Mouse (Mus musculus) lung, embryonic 16.5 days (tissue): ENCODE data around the gene Gm7137. TPM values are rescaled to one million over a fixed set of nuclear protein-coding genes. Genes with fewer than 3 reads are reported as not detected.
"Not testable (repeated sequence)": the region's sequence is repeated elsewhere in the genome, so short reads cannot be mapped to it uniquely, and the experiment has no call there.

Experiments
- ATAC-seq: fragments of 200-750 bp; cut with Nextera tagmentation; 2 replicates; pipeline ENCODE4 v1.8.0; 2017; ENCODE audit warnings: low read depth, mild to moderate bottlenecking, moderate library complexity
- H3K27ac ChIP-seq: fragments of 300-500 bp; sonication (generic); 2 replicates; pipeline ENCODE4 v1.5.1; 2014; ENCODE audit warnings: mild to moderate bottlenecking, control low read depth, low read length
- H3K27me3 ChIP-seq: fragments of 300-500 bp; sonication (generic); 2 replicates; pipeline ENCODE4 v1.6.1; 2014; ENCODE audit warnings: low read depth, low read length, mixed read lengths; ENCODE audit not compliant: control insufficient read depth, insufficient read depth
- H3K36me3 ChIP-seq: fragments of 300-500 bp; sonication (generic); 2 replicates; pipeline ENCODE4 v1.6.1; 2014; ENCODE audit warnings: low read length; ENCODE audit not compliant: control insufficient read depth, insufficient read depth
- H3K4me1 ChIP-seq: fragments of 300-500 bp; sonication (generic); replicated peaks from 2 replicates; pipeline ENCODE4 v1.6.1; 2014; ENCODE audit warnings: low read length, mixed read lengths; ENCODE audit not compliant: control insufficient read depth, insufficient read depth
- H3K4me2 ChIP-seq: fragments of 300-500 bp; sonication (generic); 2 replicates; pipeline ENCODE4 v1.6.1; 2014; ENCODE audit warnings: low read depth, low read length, control low read depth
- H3K4me3 ChIP-seq: fragments of 300-500 bp; sonication (generic); 2 replicates; pipeline ENCODE4 v1.5.1; 2014; ENCODE audit warnings: mild to moderate bottlenecking, low read length, control low read depth
- H3K9ac ChIP-seq: fragments of 300-500 bp; sonication (generic); 2 replicates; pipeline ENCODE4 v1.6.1; 2014; ENCODE audit warnings: low read length, control low read depth
- H3K9me3 ChIP-seq: fragments of 300-500 bp; sonication (generic); 2 replicates; pipeline ENCODE4 v1.6.1; 2016; ENCODE audit warnings: low read length; ENCODE audit not compliant: control insufficient read depth
- WGBS: fragments of 180-500 bp; shearing (Covaris S2); extraction: QIAGEN DNeasy Blood & Tissue Kit; methylation state at CpG from one replicate; pipeline ENCODE4 v1.1.7; 2014; 5-methylcytosine and 5-hydroxymethylcytosine counted together
- polyA plus RNA-seq: library from polyadenylated mRNA; unstranded; fragments of >200 nt; fragmentation: Nextera tagmentation; extraction: Ambion mirVana; gene quantifications from 2 replicates; pipeline ENCODE4 v1.2.1, GENCODE M21; 2015

Gene Gm7137
- polyA plus RNA-seq, 1 experiment from 2014 or later: not detected

GRCm38 (mm10) chr10:77798921-77799508 is 11.0 kb upstream of the Gm7137 start, which contains the start of gene Gm19668:
TSS of gene Gm19668 (minus strand) at chr10:77799133.
- WGBS: 56% methylated on average over 8 of the region's 8 CpGs
- ATAC-seq: no peak

GRCm38 (mm10) chr10:77798164-77798920 is 10.3 kb upstream of the Gm7137 start:
- H3K4me2 ChIP-seq, H3K36me3 ChIP-seq, H3K27ac ChIP-seq, ATAC-seq, H3K27me3 ChIP-seq, H3K4me1 ChIP-seq, H3K9ac ChIP-seq, H3K4me3 ChIP-seq, H3K9me3 ChIP-seq: not testable (repeated sequence)
- 34% methylated on average over 3 of the region's 3 CpGs for WGBS

More at GRCm38 (mm10) chr10:77798921-77799508, 11.0 kb upstream of the Gm7137 start, which contains the start of gene Gm19668:
- Histone ChIP-seq H3K4me1 (no peaks in the 10 kb centered on the region), H3K9me3 (no peaks in the 10 kb centered on the region), H3K27me3 (no peaks in the 10 kb centered on the region), H3K27ac (no peak within 1 kb of the TSS), H3K4me3 (no peak within 1 kb of the TSS), H3K36me3 (no peaks in the 10 kb centered on the region), H3K4me2 (no peak within 1 kb of the TSS), H3K9ac (no peak within 1 kb of the TSS)

GRCm38 (mm10) chr10:77797677-77798076 is 9.7 kb upstream of the Gm7137 start:
- no peak overlapping the region for H3K27ac ChIP-seq
- no peaks in the 10 kb centered on the region for H3K36me3 ChIP-seq
- no peaks in the 10 kb centered on the region for H3K4me1 ChIP-seq
- no peaks in the 10 kb centered on the region for H3K9me3 ChIP-seq
- 8% methylated on average over 3 of the region's 3 CpGs for WGBS
- H3K4me3 ChIP-seq: no peak overlapping the region
- no peaks in the 10 kb centered on the region for H3K27me3 ChIP-seq
- no peak overlapping the region for H3K4me2 ChIP-seq
- H3K9ac ChIP-seq: no peak overlapping the region
- ATAC-seq: no peak

GRCm38 (mm10) chr10:77794976-77795375 is 7.0 kb upstream of the Gm7137 start, which contains the start of gene Gm9639:
TSS of gene Gm9639 (minus strand) at chr10:77795076.
- H3K27me3 ChIP-seq: no peaks in the 10 kb centered on the region
- 46% methylated on average over 2 of the region's 2 CpGs for WGBS
- no peak within 1 kb of the TSS for H3K27ac ChIP-seq
- no peaks in the 10 kb centered on the region for H3K36me3 ChIP-seq
- no peak for ATAC-seq
- H3K9me3 ChIP-seq: no peaks in the 10 kb centered on the region
- H3K4me1 ChIP-seq: no peaks in the 10 kb centered on the region
- H3K4me2 ChIP-seq: no peak within 1 kb of the TSS
- no peak within 1 kb of the TSS for H3K9ac ChIP-seq
- H3K4me3 ChIP-seq: no peak within 1 kb of the TSS

- 66% methylated on average over 2 of the region's 2 CpGs for WGBS
- Histone ChIP-seq H3K36me3 (no peaks in the 10 kb centered on the region), H3K4me3 (no peak overlapping the region), H3K9me3 (no peaks in the 10 kb centered on the region), H3K4me1 (no peaks in the 10 kb centered on the region), H3K4me2 (no peak overlapping the region), H3K27ac (no peak overlapping the region), H3K27me3 (no peaks in the 10 kb centered on the region), H3K9ac (no peak overlapping the region)
- ATAC-seq: no peak
These were observed 621 bp upstream of the Gm7137 start for GRCm38 (mm10) chr10:77788621-77789020.

GRCm38 (mm10) chr10:77783396-77783795 is 4.6 kb downstream of the Gm7137 start:
- ATAC-seq, H3K9me3 ChIP-seq, H3K36me3 ChIP-seq, H3K27me3 ChIP-seq, H3K4me3 ChIP-seq, H3K4me2 ChIP-seq, H3K4me1 ChIP-seq, H3K27ac ChIP-seq, H3K9ac ChIP-seq: not testable (repeated sequence)
- WGBS: 100% methylated on average over 1 of the region's 3 CpGs

- not testable (repeated sequence) for H3K4me2 ChIP-seq, H3K27ac ChIP-seq, H3K9ac ChIP-seq, H3K4me3 ChIP-seq, H3K27me3 ChIP-seq, H3K36me3 ChIP-seq, H3K4me1 ChIP-seq, H3K9me3 ChIP-seq, ATAC-seq
- WGBS: 29% methylated on average over 1 of the region's 1 CpGs
These were observed 5.6 kb downstream of the Gm7137 start, which contains the start of gene Gm3250 for GRCm38 (mm10) chr10:77782442-77782841. TSS of gene Gm3250 (minus strand) at chr10:77782542.

- H3K9ac ChIP-seq, H3K4me1 ChIP-seq, H3K27me3 ChIP-seq, H3K4me2 ChIP-seq, H3K9me3 ChIP-seq, H3K4me3 ChIP-seq, ATAC-seq, H3K36me3 ChIP-seq, H3K27ac ChIP-seq: not testable (repeated sequence)
- WGBS: 56% methylated on average over 1 of the region's 1 CpGs
These were observed 11.2 kb downstream of the Gm7137 start, which contains the start of gene Gm7138 for GRCm38 (mm10) chr10:77776844-77777243. TSS of gene Gm7138 (minus strand) at chr10:77776944.

- not testable (repeated sequence) for H3K27me3 ChIP-seq
These were observed 15.9 kb downstream of the Gm7137 start for GRCm38 (mm10) chr10:77772142-77772541.

More at GRCm38 (mm10) chr10:77772142-77772541, 15.9 kb downstream of the Gm7137 start:
- not testable (repeated sequence) for H3K4me3 ChIP-seq, H3K4me1 ChIP-seq, ATAC-seq, H3K36me3 ChIP-seq, H3K9ac ChIP-seq, H3K9me3 ChIP-seq, H3K27ac ChIP-seq, H3K4me2 ChIP-seq
- WGBS: 60% methylated on average over 1 of the region's 3 CpGs
